Mouse (Mus musculus) heart, adult 18-20 months (tissue): ENCODE data around the gene Plekho2. TPM values are rescaled to one million over a fixed set of nuclear protein-coding genes. Genes with fewer than 3 reads are reported as not detected.

Experiments
- DNase-seq, 2 experiments: peaks; one replicate each; pipeline ENCODE4 v3.0.0; 2021 to 2022; ENCODE audit warnings: mixed read lengths in 1 of 2
- long read RNA-seq, 2 experiments: library from polyadenylated mRNA; stranded (forward); transcript quantifications; one replicate each; pipeline ENCODE4 v2.0.0; 2021
- total RNA-seq, 2 experiments: library from RNA; stranded (reverse); gene quantifications; 2 replicates each; pipeline ENCODE4 v1.2.3; 2021

Plekho2 gene
- total RNA-seq = 1 to 10 TPM; 8.8 to 9.3 TPM
- long read RNA-seq, experiment 1, partial matches to known transcripts = 0 of 5 reads
- long read RNA-seq, experiment 1, other reads (novel, unspliced or antisense) = 3 of 5 reads
- long read RNA-seq, experiment 2, partial matches to known transcripts = 1 of 5 reads
- long read RNA-seq, experiment 2, other reads (novel, unspliced or antisense) = 1 of 5 reads

DNA sequence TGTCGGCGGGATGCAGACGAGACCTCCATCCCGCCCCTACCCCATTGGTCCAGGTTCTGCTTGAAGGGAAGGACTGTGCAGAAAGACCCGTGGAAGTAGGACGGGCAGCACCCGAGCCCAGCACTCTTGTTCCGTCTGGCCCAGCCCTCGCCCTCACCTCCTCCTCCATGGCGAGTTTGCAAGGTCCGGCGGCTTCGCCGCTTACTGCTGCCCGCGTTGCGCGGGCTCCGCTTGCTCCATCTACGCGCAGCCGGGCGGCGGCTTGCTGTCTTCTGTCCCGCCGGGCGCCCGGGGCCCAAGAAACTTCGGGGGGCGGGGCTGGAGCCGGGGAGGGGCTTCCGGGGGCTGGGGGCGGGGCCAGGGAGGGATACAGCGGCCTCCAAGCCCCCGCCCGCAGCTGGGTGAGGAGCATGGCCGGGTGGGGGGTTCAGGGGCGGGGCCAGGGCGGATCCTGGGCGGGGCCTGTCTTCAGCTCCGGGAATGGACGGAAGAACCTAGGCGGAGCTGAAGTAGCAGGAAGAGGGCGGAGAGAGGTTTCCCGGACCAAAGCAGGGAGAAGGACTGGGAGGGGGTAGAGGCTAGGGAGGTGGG is at the start of gene Plekho2:
Gene Plekho2 (minus strand): TSS at position 260 of the 591 bp plus-strand sequence.
- DNase-seq = peak; percentile 92 to 96

DNA sequence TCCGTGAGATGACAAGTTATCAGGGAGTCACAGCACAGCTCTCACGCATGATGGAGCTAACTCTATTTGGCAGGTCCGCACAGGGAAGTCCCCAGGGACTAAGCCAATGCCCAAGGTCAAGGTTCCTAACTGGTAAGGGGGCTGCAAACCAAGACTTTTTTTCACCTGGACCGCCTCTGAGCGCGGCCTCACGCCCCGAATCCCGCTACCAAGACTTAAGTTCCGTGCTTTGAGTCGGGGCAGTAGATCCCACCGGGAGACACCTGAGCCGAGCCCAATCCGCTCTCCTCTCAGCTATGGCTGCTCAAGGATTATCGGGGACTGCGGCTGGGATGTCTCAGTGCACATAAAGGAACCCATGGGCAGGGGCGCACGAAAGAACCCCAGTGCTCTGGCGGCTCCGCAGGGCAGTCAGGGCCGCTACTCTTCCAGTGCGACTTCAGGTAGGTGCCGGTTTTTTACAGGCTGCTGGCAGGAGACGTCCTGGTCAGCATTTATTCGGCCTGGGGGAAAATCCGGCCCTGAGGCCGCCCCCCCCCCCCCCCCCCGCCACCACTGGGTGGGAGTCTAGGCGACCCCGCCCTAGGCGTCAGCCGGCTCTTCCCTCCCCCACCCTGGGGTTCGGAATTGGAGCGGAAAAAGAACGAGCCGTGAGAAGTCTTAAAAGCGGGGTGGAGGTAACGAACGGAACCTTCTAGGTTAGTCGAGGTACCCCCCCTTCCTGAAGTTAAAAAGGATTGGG is 49.4 kb upstream of the Plekho2 start, which contains the start of gene Rbpms2:
Gene Rbpms2 (plus strand): TSS at position 624 of the 742 bp plus-strand sequence.
- DNase-seq = peak; percentile 54 to 67

DNA sequence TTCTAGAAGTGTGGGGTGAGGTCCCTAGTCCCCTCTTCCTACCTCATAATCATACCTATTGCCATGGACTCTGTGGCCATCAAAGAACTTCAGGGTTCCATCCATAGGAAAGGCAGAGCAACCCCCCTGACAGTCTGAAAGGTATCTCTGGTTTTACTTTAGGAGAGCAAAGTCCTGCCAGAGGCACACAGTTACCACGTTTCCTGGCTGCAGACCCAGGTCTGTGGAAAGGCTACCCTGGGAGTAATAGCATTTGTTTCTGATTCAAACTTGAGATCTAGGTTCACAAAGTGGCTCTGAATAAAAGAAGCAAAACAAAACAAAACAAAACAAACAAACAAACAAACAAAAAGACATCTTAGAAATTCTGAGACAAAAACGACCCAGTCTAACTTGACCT is 44.4 kb upstream of the Plekho2 start:
- DNase-seq = no peak

DNA sequence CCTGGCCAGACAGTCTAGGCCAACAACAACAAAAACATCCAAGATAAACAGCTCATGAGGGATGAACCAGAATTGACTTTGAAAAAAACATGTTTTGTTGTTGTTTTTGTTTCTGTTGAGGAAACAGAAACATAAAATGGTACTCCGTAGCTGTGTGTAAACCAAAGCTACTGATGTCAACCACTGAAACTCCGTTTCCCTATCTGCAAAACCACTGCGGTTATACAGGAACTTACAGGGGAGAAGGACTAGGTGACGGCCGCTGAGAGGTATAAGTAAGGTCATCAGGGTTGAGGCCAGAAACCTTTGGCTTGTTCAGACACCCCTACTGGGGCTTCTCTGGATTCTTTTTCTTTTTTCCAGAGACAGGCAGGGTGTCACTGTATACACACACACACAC is 43.0 kb upstream of the Plekho2 start:
- no peak for DNase-seq

DNA sequence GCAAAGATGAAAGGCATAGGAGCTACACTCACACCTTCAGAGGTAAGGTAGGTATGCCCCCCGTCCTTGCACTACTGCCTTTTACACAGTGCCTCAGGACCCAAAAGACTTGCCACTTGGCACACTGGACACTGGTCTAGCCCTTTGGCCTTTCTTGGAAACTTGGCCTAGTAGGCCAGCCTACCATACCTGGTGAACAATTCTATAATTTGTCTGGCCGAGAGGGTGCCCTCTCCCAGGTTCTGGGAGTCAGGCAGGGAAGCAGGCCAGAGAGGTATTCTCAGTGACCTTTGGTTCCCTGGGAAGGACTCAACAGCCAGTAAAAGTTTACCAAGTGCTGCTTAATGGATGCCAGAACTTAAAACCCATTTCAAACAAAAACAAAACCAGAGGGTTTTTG is 41.8 kb upstream of the Plekho2 start:
- no peak for DNase-seq

DNA sequence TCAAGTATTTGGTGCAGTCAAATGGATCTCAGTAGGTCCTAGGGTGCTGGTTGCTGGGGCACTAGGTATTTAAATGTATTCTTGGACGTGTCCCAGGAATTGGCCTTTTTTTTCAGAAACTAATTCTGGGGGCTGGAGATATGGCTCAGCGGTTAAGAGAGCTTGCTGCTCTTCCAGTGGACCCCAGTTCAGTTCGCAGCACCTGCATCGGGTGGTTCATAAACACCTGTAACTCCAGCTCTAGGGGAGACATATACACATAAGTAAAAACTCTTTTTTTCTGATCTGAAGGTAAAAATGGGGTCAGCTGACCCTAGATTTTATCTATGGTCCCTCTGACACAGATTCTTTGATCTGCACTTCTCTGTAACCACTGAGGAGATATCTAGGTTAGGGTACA is 41.4 kb upstream of the Plekho2 start:
- DNase-seq = no peak

DNA sequence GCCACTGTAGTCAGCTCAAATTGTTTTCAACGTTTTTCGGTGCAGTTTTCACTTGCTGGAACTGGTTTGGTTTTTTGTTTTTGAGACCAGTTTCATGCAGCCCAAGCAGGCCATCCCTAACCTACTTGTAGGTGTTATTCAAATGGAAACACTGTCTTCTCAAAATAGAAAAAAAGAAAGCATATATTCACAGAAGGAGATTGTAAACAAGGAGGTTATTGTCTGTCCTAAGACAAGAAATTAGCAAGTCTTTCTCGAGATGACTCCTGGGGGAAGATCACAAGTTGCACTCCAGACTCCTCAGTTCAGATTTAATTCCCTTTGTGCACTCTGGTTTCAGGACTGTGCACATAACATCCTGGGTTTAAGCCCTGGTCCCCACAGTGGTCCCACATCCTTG is 39.5 kb upstream of the Plekho2 start:
- DNase-seq = no peak

DNA sequence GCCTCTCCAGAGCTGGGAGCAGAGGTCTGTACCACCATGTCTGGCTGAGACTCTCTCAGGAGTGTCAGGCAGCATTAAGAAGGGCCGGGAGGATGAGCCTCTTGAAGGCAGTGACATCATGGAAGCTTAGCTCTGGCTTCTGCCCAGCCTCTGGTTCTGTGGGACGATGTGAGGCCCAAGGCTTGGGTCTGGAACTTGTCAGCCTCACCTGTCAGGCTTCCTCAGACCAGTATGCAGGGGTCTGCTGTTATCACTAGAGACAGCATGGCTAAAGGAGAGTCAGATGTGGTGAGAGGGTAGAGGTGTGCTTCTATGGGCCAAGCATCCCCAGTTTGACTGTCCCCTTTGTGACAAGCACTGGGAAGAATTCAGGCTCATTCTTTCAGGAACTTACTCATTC is 33.3 kb upstream of the Plekho2 start:
- DNase-seq = no peak

DNA sequence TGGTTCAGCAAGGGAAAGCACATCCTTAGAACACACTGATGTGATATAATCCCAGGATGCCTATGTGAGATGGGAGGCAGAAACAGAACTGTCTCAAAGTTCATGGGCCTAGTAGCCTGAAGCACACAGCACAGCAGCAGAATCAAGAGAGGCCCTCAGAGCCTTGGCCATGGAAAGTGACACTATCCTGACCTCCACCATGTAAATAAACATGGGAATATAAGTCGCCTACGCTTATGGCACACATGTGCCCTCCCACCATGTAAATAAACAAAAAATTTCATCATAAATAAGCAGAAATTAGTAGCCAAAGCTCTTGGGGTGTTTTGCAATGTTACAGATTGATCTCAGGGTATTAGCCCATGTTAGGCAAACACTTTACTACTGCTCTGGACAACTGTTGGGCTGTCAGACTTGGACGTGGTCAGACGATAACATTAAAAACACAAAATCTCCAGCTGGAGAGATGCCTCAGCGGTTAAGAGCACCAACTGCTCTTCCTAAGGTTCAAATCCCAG is 32.2 kb upstream of the Plekho2 start:
- DNase-seq = no peak

DNA sequence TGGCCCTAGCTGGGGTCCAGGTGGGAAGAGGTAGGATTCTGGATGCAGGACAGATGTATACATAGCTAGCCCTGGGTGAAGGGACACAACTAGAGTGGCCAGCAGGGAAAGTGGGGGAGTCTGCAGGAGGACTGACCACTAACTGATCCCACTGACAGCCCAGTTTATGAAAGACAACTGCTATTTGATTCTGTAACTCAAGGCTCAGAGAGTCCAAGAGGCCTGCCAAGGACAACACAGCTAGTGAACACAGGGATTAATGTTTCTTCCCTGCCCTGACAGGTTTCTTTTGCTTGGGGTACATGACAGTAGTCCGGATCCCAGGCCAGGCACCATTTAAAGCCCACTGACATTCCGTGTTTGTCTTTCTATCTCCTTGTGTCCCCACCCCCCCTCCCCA is 27.3 kb upstream of the Plekho2 start:
- DNase-seq = no peak

DNA sequence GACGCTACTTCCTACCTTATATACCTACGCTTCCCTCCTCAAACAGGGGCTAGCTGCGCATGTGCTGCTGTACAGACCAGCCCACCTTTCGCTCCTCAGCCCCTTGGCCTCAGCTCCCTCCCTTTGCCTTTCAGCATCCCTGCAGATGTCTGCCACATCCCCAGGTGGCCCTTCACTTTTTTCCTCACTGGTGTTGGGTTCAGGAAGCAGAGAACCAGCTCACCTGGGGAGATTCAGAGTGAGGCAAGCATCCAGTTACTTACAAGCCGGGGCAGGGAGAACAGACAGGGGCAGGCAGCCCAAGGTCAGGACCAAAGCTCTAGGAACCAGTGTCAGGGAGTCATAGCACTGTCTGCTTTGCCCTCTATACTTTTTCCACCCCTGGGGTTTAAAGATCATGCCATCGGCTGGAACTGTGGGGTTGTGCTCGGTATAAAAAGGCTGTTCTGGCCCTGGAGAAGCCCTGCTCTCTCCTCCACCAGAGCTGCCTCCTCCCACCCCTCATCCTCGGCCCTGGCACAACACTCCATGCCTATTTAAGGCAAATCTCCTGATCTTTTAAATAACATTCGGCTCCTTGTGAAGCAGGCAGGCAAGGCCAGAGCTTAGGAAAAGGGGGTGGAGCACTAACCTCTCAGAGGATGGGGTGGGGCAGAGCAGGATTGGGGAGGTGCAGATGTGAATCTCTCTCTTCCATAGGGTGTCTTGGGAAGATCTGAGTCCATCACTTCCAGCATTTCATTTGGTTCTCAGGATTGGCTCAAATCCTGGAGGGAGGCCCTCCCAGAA is 26.7 kb upstream of the Plekho2 start:
- no peak for DNase-seq

DNA sequence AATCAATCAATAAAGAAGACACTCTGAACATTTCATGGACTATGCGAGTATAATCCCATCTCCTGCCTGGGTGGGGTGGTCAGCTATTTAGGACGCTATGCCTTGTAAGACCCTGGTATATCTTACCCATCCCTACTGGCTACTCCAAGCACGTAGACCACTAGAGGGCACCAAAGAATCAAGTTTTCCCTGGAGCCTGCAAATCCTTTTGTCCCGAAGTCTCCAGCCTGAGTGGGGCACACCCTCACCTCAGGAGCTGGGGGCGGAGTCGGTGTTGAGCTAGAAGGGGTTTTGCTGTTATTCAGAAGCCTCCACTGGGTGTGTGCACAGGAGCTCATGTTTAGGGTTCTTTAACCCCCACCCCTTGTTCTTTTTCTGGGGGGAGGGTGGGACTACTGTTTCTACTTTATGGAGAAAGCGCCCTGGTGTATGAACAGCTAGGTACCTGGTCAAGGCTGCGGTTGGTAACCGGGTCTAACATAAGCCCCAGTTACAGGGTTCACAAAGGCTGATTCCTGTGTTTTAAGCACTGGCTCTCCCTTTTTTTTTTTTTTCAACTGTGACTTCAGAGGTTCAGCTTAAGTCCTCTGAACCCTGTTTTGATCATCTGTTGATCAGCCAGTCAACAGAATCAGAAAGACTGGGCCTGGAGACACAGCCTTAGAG is 25.8 kb upstream of the Plekho2 start:
- DNase-seq = peak; percentile 63 to 85

DNA sequence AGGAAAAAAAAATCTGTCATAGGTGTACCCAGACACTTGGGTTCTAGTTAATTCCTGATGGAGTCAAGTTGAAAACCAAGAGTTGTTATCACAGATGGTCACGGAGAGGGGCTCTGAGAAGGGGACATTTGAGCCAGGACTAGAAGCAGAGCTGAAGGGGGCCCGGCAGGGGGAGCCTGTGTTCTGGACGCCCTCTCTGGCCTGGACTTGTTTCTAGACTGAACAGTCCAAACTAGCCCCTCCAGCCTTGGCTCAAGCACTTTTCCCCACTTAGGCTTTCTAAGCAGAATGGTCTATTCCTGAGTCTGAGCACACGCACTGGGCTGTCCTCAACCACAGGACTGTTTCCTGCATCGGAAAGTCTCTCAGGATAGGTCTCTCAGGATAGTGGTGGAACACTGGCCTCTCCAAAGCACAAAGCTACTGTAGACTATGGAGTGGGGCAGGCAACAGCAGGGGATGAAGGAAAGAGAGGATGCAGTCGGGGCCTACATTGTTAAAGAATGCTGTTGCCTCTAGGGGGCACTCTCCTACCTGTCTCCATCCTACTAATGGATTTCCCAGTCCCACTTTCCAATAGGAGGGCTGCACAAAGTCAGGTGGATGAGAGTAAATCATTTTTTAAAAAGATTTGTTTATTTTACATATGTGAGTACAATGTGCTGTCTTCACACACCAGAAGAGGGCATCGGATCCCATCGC is 23.7 kb upstream of the Plekho2 start:
- peak in 1 of 2 experiments; percentile 20 for DNase-seq

DNA sequence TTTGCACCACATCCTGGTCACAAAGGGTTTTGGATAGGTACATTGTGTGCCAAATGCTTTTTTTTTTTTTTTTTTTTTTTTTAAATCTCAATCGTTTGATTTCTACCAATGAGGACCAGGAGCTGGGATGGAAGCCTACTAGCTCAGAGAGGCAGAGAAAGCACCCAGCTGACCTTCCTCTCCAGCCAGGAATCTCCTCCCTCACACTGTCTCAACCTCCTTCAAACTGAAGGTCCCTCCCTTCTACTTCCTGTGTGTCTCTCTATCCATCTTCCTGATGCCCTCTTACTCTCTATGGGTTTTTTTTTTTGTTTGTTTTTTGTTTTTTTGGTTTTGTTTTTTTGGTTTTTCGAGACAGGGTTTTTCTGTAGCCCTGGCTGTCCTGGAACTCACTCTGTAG is 21.1 kb upstream of the Plekho2 start:
- DNase-seq = no peak

DNA sequence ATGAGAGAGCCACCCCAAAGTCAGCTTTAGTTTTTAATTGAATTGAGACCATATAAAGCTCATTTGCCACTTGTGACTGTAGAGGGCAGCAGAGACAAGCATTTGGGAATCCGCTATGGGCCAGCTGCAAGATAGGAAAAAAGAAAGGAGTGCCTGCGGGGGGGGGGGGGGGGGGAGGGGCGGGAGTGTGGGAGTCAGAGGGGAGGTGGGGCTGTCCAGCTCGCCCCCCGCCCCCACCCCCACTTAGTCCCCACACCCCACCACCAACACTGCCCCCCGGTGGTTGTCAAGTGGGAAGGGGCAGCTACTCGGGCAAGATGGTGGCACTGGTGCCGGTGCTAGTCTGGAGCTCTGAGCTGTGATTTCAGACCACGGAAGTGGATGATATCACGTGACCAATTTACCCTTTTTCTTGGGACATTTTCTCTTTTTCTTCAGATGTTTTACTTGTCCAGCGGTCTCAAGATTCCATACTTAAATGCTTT is 19.0 kb upstream of the Plekho2 start:
- peak; percentile 67 to 79 for DNase-seq

DNA sequence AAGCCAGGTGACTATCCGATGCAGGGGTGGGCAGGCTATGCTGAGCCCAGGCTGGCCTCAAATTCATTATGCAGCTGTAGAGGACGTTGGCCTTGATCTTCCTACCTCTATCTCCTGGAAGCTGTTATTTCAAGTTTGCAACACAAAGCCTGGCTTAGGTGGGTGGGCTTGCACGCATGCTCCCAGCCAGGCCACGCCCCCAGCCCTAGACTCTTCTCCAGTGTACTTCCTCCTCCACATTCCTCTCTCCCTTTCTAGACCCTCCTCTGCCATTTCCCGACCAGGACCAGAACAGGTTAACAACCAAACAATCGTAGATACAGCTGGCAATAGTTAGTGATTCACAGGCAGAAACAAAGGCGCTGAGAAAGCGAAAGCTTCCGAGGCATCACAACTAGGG is 13.8 kb upstream of the Plekho2 start:
- DNase-seq = no peak

DNA sequence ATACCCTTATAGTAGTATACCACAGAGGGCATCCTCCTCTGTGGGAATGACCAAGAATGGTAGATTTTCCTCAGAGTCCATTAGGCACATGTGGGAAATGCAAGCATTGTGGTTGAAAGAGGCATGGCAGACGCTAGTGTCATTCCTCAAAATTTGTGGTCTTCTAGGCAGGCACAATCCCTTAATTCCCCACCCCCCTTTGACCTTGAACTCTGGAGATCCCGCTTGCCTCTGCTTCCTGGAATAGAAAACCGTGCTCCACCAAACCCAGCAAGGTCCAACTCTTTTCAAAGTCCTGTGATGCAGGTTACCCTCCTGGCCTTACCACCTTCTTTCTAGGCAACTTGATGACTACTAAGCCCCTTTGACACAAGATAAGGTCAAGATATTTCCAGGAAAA is 12.9 kb upstream of the Plekho2 start:
- DNase-seq = no peak

DNA sequence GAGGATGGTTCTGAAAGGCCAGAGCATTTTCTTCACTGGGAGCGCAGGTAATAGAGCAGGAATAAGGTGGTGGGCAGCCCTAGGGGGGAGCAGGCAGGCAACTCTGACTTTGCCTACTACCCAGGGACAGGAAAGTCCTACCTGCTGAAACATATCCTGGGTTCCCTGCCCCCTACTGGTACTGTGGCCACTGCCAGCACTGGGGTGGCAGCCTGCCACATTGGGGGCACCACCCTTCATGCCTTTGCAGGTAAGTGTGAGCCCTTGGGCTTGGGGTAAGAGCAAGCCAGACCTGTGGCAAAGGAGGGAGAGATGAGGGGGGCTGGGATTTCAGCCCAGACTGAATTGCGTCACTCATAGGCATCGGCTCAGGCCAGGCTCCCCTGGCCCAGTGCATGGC is 9.3 kb upstream of the Plekho2 start:
- no peak for DNase-seq

DNA sequence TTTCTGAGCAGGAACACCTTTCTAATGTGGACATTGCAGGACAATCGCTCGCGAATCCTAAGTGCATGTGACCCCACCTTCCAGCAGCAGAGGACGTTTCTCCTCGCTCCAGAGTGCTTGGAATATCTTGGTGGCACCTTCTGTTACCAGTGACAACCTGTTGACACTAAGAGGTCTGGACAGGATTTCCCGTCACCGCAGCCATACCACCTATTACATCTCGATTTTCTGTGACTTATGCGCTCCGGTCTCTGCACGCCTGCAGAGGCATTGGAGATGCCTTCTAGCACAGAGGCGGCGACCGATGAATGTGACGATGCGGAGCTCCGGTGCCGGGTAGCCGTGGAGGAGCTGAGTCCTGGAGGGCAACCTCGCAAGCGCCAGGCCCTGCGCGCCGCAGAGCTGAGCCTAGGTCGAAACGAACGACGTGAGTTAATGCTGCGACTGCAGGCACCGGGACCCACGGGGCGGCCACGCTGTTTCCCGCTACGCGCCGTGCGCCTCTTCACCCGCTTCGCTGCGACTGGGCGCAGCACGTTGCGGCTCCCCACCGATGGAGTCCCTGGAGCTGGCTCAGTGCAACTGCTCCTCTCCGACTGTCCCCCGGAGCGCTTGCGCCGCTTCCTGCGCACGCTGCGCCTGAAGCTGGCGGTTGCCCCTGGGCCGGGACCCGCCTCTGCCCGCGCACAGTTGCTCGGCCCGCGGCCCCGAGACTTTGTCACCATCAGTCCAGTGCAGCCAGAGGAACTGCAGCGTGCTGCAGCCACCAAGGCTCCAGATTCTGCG is 7.9 kb upstream of the Plekho2 start:
- peak in 1 of 2 experiments; percentile 26 for DNase-seq

DNA sequence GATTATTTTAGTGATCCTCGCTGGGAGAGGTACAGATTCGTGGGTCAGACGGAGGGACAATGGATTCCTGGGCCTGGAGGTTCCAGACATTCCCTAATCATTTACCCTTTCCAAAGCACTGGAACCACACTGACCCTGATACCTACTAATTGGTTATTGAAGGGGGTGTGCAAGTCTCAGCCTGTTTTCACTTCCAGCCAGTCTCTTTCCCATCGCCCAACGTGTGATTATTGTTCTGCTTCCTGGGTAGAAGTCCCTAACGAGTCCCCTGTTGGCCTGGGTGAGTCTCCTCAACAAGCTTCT is 7.4 kb upstream of the Plekho2 start:
- DNase-seq = no peak
